Mouse (Mus musculus) cerebellum, adult 2 months (tissue): ENCODE measurements around the gene Ggnbp2. TPM values are rescaled to one million over a fixed set of nuclear protein-coding genes. Genes with fewer than 3 reads are reported as not detected.

Source experiments
- DNase-seq, 2 experiments: peaks; one replicate each; pipeline ENCODE4 v3.0.0; 2021
- H3K27ac ChIP-seq: fragments of 200-500 bp; 2 replicates; pipeline ENCODE4 v1.5.1; 2012; ENCODE audit warnings: low read length, control low read depth, inconsistent platforms; ENCODE audit not compliant: insufficient read depth
- H3K27me3 ChIP-seq: fragments of 200-500 bp; 2 replicates; pipeline ENCODE4 v1.6.1; 2012; ENCODE audit warnings: inconsistent platforms, mild to moderate bottlenecking, low read length, moderate library complexity; ENCODE audit not compliant: control insufficient read depth, insufficient read depth
- H3K4me1 ChIP-seq: fragments of 200-500 bp; 2 replicates; pipeline ENCODE4 v1.6.1; 2011; ENCODE audit warnings: low read length; ENCODE audit not compliant: control insufficient read depth, insufficient read depth
- H3K4me3 ChIP-seq: fragments of 200-500 bp; replicated peaks from 2 replicates; pipeline ENCODE3; 2011; ENCODE audit warnings: mild to moderate bottlenecking, low read depth, low read length, control low read depth; ENCODE audit not compliant: insufficient read depth
- CTCF ChIP-seq: fragments of 200-500 bp; IDR thresholded peaks from 2 replicates; pipeline ENCODE4 v1.5.1; 2011; ENCODE audit warnings: low read depth, mild to moderate bottlenecking, control low read depth, low read length, moderate library complexity, borderline replicate concordance; ENCODE audit not compliant: insufficient read depth
- POLR2A ChIP-seq: fragments of 200-500 bp; IDR thresholded peaks from 2 replicates; pipeline ENCODE4 v1.6.1; 2011; ENCODE audit warnings: low read length, control low read depth, borderline replicate concordance; ENCODE audit not compliant: insufficient read depth
- WGBS: fragments of 180-500 bp; shearing (Covaris S2); methylation state at CpG from one replicate; pipeline ENCODE4 v1.1.7; 2018; 5-methylcytosine and 5-hydroxymethylcytosine counted together
- polyA plus RNA-seq: library from polyadenylated mRNA; depleted of rRNA; stranded (reverse); fragments of >200 nt; gene quantifications from 2 replicates; pipeline ENCODE4 v1.2.3, GENCODE M21; 2012

The Ggnbp2 gene
- polyA plus RNA-seq, 1 experiment = 123 TPM

DNA sequence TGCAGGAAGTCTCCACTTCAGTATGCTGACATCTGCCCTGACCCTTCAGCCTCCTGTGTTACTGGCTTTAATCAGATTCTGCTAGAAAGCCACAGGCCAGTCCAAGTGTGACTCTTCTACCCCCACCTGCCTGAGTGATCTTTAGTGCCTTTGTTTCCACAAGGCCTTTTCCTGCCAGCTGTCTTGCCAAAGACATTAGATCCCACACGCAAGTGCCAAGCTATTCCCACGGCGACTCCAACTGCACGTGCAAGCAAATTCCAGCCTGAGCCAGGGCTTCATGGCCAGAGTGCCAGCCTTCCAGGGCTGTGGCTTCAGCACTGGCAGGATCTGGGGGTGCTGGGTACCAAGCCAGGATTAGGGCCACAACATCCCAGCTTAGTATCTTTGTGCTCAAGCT is 39.8 kb upstream of the Ggnbp2 start:
- Histone ChIP-seq H3K27me3 (no peaks in the 10 kb centered on the region), H3K4me3 (no peak overlapping the region), H3K27ac (no peak overlapping the region), H3K4me1 (no peaks in the 10 kb centered on the region)
- no peak for DNase-seq
- TF ChIP-seq CTCF (no peak), POLR2A (no peak)
- 7% methylated on average over 4 of the region's 4 CpGs for WGBS

DNA sequence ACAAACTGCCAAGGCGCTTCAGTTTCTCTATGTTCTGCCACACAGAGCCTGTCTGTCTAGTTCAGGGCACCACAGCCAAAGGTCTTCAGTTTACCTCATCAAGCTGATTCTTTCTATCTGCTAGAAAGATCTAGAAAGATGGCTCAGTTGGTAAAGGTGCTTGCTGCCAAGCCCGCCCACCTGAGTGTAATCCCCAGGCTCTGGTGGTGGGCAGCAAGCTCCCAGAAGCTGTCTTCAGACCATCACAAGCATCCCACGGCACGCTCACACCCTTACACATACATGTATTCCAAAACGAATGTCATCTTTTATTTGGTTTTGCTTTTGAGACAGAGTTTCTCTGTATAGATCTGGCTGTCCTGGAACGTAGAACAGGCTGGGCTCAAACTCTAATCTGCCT is 37.9 kb upstream of the Ggnbp2 start:
- no peak overlapping the region for H3K27ac ChIP-seq
- no peak overlapping the region for H3K4me3 ChIP-seq
- WGBS = 90% methylated on average over 6 of the region's 6 CpGs
- no peaks in the 10 kb centered on the region for H3K27me3 ChIP-seq
- H3K4me1 ChIP-seq = no peaks in the 10 kb centered on the region
- no peak for DNase-seq
- TF ChIP-seq POLR2A = no peak
- TF ChIP-seq CTCF = no peak

DNA sequence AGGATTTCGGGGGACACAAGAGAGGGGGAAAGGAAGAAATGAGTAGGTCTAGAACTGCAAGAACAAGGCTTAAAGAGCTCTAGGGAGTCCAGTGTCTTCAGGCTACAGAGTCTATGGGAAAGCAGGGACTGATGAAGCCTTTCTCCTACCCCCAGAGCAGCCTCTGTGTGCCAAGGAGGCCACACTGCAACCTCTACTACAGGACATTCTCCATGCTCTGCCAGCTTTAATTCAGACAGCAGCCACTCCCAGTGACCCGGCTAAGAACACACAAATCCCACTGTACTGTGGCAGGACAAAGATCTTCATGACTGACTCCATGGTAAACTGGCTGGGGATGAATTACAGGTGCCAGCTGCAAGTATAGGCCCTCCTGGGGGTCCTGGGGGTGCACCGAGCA is 36.5 kb upstream of the Ggnbp2 start:
- Histone ChIP-seq H3K27me3 (no peaks in the 10 kb centered on the region), H3K4me1 (no peaks in the 10 kb centered on the region), H3K4me3 (no peak overlapping the region), H3K27ac (no peak overlapping the region)
- 75% methylated on average over 3 of the region's 3 CpGs for WGBS
- DNase-seq = no peak
- TF ChIP-seq POLR2A (no peak), CTCF (no peak)

DNA sequence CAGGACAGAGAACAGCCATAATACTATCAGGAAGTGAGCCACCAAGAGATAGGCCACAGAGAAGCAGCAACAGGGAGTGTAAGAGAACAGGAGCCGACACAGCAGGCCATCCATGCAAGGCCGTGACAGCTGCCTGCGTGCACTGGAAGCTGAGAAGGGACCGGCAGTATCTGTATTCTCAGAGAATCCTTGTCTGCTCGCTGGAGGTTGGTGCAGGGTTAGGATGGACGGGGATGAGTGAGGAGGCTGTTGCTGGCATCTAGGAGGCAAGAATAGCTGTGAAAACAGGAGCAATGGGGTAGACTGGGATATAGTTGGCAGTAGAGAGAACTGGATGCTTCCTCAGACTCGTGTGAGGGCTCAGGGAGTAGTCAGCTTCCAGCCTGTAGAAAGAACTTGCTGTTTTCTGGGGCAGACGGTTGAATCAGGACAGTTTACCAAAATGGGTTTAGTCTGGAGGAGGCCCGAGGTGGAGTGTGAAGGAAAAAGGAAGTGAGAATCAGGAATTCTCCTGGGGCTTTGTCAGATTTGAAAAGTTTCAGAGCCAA is 34.1 kb upstream of the Ggnbp2 start:
- no peaks in the 10 kb centered on the region for H3K27me3 ChIP-seq
- TF ChIP-seq POLR2A (no peak), CTCF (no peak)
- no peak overlapping the region for H3K27ac ChIP-seq
- no peak overlapping the region for H3K4me3 ChIP-seq
- 75% methylated on average over 9 of the region's 9 CpGs for WGBS
- no peaks in the 10 kb centered on the region for H3K4me1 ChIP-seq
- DNase-seq = no peak

- WGBS = 84% methylated on average over 15 of the region's 15 CpGs
- TF ChIP-seq CTCF (no peak), POLR2A (no peak)
Measured at GRCm38 (mm10) chr11:84893113-84893512, 22.5 kb upstream of the Ggnbp2 start.

GRCm38 (mm10) chr11:84891705-84892104 is 21.1 kb upstream of the Ggnbp2 start:
- Histone ChIP-seq H3K4me3 (no peak overlapping the region), H3K27me3 (no peaks in the 10 kb centered on the region), H3K27ac (no peak overlapping the region), H3K4me1 (no peaks in the 10 kb centered on the region)
- 95% methylated on average over 7 of the region's 7 CpGs for WGBS
- DNase-seq = no peak
- TF ChIP-seq CTCF (no peak), POLR2A (no peak)

More at GRCm38 (mm10) chr11:84893113-84893512, 22.5 kb upstream of the Ggnbp2 start:
- Histone ChIP-seq H3K4me1 (no peaks in the 10 kb centered on the region), H3K4me3 (no peak overlapping the region), H3K27ac (no peak overlapping the region), H3K27me3 (no peaks in the 10 kb centered on the region)
- DNase-seq = no peak

DNA sequence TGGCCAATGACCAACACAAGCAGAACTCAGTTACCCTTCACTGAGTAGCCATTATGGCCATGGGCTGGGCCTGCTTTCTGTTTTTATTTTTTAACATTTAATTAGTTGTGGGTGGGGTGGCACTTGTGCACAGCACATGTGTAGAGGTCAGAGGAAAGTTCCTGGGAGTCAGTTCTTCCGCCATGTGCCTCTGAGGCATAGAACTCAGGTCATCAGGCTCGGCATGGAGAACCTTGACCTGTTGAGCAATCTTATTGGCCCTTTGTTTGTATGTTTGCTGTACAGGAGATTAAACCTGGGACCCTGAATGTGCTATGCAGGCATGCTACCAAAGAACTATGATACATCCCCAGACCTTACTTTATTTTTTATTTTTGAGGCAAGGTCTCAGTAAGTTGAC is 18.9 kb upstream of the Ggnbp2 start:
- no peak overlapping the region for H3K4me3 ChIP-seq
- H3K27me3 ChIP-seq = no peaks in the 10 kb centered on the region
- no peak for TF ChIP-seq CTCF
- TF ChIP-seq POLR2A = no peak
- no peaks in the 10 kb centered on the region for H3K4me1 ChIP-seq
- H3K27ac ChIP-seq = no peak overlapping the region
- WGBS = 97% methylated on average over 2 of the region's 2 CpGs
- DNase-seq = no peak

GRCm38 (mm10) chr11:84888025-84888424 is 17.4 kb upstream of the Ggnbp2 start:
- no peak overlapping the region for H3K27ac ChIP-seq
- WGBS = 97% methylated on average over 8 of the region's 8 CpGs
- no peak overlapping the region for H3K4me3 ChIP-seq
- TF ChIP-seq CTCF (no peak), POLR2A (no peak)
- no peak for DNase-seq
- no peaks in the 10 kb centered on the region for H3K27me3 ChIP-seq
- H3K4me1 ChIP-seq = no peaks in the 10 kb centered on the region
